Mouse (Mus musculus) urinary bladder, adult 2 months (tissue): ENCODE measurements around the gene Sgo2b. TPM values are rescaled to one million over a fixed set of nuclear protein-coding genes. Genes with fewer than 3 reads are reported as not detected.
"Not testable (repeated sequence)": the region's sequence is repeated elsewhere in the genome, so short reads cannot be mapped to it uniquely, and the experiment has no call there.

ENCODE experiments used
- DNase-seq: peaks from one replicate; pipeline ENCODE4 v3.0.0; 2022; ENCODE audit warnings: low spot score
- polyA plus RNA-seq: library from polyadenylated mRNA; depleted of rRNA; stranded (reverse); fragments of >200 nt; gene quantifications from 2 replicates; pipeline ENCODE4 v1.2.3, GENCODE M21; 2012; rRNA removed

Gene Sgo2b
- 0.01 TPM in 1 of 2 replicates, not detected in the other for polyA plus RNA-seq

DNA sequence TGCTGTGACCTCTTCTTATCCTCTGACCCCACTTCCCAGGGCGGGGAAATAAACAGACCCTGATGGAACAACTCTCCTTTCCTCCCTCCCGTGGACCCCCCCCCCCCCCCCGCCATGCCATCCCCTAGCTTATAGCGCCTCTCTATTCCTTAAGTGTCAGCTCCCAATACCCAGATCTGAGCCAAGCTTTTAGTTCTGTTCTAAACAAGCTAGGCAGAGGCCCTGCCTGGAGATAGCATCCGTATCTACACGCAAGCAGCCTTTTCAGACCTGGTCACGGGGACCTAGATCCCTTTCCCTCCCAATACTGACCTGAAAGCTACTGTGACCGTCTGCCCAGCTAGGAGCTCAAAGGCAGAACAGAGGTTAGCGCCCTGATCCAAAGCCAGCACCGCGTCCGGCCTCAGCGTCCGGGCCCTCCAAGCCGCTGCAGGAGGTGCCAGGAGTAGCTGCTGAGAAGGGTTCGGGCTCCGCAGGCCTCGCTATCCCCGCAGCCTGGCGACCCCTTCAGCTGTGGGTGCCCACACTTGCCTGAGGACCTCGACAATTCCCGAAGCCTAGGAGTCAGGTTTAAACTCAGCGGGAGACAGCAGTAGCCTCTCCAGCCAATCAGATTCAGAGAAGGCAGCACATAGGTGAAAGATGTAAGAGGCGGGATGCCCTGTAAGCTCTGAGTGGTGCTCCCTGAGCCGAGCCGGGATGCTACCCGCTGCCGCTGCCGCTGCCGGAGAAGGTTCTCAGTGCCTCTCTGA is at the start of gene Sgo2b:
Gene Sgo2b (minus strand): TSS at position 623 of the 752 bp plus-strand sequence.
- DNase-seq = no peak

DNA sequence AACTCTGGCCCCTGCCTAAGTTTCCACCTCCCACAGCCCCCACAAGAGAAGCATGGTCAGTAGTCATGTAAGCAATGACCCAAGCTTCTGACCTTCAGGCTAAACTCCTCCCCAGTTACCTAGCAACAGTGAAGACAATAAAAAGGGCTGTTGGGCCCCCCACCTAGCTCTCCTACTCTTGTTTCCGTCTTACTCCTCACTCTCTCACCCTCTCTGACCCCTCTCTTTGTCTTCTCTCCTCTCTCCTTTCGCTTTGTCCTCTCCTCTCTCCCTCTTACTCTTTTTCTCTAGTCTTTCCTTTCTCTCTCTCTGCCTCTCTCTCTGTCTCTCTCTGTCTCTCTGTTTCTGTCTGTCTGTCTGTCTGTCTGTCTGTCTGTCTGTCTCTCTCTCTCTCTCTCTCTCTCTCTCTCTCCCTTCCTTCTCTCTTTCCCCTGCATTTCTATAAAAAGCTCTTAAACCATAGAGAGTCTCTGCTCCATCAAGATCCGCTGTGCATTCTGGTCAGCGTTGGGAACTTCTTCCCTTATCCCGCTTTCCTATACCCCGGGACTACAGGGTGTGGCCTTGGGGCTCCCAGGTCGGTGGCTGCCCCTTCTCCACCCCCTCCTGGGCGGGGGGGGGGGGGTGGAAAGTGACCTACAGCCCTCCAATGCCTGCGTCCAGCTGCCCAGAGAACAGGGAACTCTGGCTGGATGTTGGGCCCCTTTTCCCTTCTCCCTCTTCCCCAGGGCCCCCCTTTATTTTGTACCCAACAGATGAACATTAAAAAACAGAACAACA is 18.8 kb upstream of the Sgo2b start:
- DNase-seq = not testable (repeated sequence)

DNA sequence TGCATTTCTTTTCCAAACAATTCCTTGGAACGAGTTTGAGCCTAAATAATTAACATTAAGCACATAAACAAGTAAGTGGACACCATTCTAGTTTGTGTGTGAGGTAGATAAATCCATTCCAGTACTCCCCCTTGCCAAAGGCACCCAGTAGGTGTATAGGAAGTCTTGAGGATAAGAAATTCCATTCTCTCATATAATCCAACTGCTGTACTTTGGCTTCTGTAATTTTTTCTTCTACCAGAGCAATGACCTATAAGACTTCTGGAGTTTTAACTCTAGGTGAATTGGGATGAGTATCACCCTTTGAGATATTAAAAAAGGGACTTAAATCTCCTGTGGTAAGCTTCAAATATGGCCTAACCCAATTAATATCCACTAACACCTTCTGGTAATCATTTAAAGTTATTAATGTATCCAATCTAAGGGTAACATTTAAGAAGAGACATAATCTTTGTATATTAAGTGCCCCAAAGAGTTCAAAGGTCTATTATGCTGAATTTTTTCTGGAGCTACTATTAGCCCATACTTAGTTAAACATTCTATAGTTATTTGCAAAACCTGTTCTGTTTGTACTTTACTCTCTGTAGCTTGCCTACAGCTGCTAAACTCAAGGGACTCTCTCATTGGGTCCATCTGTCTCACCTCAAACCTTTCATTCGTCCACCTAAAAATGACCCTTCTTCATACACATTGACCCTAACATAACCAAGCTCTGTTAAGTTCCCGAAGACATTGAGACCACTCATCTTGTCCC is 9.2 kb upstream of the Sgo2b start:
- DNase-seq = no peak

DNA sequence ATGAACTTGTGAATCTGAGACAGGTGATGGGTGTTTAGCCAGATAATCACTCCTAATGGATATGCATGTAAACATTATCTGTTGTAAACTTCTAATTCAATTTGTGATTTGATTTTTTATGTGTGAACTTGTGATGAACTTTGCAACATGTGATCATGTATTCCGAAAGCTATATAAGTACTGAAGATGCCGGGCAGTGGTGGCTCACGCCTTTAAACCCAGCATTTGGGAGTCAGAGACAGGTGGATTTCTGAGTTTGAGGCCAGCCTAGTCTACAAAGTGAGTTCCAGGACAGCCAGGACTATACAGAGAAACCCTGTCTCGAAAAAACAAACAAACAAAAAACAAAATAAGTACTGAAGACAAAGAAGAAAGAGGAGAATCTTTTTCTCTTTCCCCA is 1.8 kb upstream of the Sgo2b start:
- DNase-seq = not testable (repeated sequence)

DNA sequence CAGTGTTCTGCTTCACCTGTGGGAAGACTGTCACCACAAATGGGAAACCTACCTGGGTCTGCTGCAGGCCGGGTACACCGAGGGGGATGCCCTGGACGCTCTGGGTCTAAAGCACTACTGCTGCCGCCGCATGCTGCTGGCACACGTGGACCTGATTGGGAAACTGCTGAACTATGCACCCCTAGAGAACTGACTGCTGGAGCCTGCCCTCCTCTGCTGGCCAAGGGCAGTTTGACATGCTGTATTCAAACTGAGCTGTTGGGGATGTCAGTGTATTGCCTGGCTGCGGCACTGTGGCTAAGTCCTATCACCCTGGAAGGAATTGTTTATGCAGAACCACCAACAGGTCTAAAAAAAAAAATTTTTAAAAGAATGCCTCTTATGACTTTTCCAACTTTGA is 18.9 kb downstream of the Sgo2b start:
- DNase-seq = no peak

DNA sequence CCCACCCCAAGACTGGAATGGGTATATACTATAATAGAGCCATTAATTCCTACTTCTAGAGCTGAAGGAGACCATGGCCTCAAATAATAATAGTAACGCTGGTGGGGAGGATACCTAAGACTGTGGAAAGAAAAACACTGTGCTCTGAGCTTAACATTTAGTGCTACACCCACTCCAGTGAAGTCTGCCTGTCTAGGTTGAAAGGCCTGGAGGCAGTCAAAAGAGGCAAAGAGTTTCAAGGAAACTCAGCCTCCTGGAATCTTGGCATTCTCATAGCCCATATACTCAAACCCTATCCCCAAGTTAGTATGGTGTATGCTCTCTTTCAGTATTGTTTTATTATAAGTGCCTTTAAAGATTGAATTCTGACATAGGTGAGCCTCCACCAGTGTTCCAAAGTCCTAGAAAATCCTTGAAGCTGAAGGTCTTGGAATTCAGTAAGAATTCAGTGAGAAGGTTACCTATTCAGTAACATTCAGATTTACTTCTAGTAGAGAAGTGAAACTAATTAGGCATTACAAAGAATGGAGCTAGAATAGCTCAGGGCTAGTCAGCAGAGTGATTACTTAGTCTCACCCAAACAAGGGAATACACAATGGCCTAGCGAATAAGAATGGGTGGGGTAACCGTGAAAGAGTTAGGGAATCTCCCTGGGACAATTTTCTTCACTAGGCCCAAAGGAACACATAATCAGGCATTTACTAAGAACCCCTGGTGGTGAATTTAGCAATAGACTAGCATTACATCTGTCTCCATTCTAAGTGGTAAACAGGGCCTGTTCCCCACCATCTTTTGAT is 22.5 kb downstream of the Sgo2b start:
- no peak for DNase-seq

DNA sequence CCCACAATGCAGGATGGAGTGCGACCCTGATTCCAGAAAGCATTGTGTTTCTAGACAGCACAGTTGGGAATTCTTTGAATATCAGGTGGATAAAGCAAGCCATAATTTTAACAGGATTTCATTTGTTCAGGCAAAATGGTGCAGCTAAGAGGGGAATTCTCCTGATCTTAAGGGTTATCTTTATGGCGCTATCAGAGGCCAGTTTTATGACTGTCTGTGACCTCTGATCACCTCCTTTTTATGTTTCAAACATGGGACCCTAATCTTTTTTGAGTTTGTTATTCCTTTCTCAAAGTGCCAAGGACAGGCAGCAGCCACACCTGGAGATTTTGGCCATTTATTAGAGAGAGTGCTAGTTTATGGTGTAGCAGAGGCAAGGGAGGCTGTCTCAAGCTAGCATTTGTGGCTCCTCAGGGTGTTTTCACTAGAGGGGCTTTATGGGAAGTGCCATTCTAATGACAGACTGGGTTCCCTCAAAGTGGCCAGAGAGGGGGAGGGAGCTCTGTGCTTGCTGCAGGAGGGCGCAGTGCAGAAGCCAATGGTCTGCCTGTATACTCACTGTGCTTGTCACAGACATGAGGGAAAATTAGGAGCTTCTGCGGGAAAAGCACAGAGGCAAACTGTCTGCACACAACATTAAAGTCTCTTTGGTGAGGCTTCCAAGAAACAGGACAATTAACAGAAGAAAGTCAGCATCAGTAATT is 30.6 kb downstream of the Sgo2b start:
- DNase-seq = no peak

DNA sequence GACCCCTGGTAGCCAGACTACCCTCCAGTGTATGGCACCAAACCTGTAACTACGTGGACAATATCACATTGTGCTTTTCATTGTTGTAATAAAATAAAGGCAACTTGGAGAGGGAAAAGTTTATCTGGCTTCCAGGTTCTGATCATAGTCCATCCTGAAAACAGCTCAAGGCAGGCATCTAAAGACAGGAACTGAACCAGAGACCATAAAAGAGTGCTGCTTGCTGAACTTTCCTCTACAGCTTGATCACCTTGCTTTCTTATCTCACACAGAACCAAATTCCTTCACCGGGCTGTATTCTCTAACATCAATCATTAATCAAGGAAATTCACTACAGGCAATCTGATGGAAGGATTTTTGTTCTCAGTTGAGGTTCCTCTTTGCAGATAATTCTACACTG is 57.0 kb downstream of the Sgo2b start:
- no peak for DNase-seq

DNA sequence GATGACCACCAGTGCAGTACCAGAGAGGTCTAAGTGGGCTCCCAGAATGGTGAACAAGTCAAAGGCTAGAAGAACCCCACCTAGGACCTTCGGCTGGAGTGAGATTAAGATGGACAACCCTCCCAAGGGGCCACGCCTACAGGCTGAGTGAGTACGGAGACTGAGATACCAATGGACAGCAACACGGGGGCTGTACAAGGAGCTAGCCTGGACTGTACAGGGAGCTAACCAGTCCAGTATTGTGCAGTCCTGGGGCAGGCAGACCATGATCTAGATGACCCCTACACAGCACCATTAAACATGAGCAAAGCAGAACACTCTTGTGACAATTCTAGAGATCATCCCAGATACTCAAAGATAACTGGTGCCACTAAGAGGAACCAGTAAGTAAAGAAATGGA is 73.7 kb downstream of the Sgo2b start:
- DNase-seq = no peak

DNA sequence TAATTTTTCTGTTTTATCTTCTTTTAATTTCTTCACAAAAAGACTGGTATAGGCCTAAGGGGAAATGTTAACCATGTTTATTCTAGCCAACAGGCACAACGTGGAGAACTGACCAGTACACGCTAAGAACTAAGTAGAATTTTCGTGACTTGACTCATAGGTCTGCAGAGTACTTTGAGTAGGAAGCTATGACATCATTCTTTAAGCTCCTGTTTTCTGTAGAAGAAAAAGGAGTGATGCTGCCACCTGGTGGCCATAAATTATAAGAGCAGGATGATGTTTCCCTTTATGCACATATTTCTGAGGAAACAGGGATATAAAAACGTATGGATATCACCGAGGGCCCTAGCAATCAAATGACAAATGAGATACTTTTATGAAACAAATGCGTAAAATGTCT is 74.7 kb downstream of the Sgo2b start:
- no peak for DNase-seq

DNA sequence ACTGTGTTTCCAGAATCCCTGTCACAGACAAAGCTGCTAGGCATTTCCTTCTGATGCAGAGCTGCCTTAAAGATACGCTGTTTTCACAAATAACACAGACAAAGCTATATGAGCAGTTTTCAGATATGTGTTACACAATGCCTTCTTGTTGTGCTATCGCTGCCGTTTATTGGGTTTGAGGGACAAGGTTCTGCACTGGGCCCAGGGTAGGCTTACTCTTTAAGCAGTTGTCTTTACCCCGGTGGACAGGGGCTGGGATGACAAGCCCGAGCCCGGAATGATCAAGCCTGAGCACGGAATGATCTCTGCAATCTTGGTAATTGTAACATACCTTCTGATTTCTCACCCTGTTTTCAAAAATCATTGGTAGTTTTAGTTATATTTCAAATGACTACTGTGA is 75.1 kb downstream of the Sgo2b start:
- DNase-seq = no peak
